Mouse (Mus musculus) testis, adult 2 months (tissue): Measurements from ENCODE around the gene Mast4.

Experiments
- CTCF ChIP-seq: fragments of 200-500 bp; IDR thresholded peaks from 2 replicates; pipeline ENCODE4 v1.5.1; 2012; ENCODE audit warnings: low read depth, mild to moderate bottlenecking, inconsistent platforms, low read length, moderate library complexity; ENCODE audit not compliant: control insufficient read depth, insufficient read depth, insufficient replicate concordance
- POLR2A ChIP-seq: fragments of 200-500 bp; IDR thresholded peaks from 2 replicates; pipeline ENCODE4 v1.6.1; 2012; ENCODE audit warnings: low read depth, mild to moderate bottlenecking, inconsistent platforms, low read length, moderate library complexity; ENCODE audit not compliant: control insufficient read depth

DNA sequence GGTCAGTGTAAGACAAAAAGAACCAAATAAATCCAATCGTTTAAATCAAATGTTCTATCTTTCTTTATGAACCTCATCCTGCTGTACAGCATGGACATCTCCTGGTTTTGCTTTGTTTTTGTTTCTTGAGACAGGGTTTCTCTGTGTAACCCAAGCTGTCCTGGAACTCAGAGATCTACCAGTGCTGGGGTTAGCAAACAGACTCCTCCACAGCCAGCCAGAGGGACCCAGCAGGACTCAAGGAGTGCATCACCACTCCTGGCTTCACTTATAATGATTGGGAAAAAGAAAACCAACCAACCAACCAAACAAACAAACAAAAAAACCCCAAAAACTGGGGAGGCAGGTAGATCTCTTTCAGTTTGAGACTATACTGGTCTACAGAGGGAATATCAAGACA lies 469.5 kb downstream of the Mast4 start:
- TF ChIP-seq CTCF (no peak), POLR2A (no peak)
